Mouse (Mus musculus): ENCODE measurements around the gene Kcnip4. TPM values are rescaled to one million over a fixed set of nuclear protein-coding genes. Genes with fewer than 3 reads are reported as not detected.

Kcnip4 gene
- total RNA-seq, 2 experiments from 2014 or later, result 0.11 TPM; not detected in 1

DNA sequence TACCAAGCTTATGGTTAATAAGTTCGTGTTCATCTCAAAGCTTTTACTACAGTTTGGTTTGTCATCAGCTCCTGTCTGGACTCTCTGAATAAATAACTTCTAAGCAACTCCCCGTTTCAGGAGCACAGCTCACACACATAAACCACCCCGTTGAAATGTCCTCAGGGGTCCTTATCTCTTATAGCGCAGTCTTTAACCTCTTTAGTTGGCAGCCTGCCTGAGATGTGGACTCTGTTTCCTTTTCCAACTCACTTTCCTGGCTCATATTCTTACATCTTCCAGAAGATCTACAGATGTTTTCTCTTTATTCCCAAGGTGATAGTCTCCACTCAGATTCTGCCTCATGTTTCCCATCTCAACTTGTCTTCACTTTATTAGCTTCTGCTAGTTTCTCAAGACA is 1116.4 kb downstream of the Kcnip4 start:
- no peak for DNase-seq

DNA sequence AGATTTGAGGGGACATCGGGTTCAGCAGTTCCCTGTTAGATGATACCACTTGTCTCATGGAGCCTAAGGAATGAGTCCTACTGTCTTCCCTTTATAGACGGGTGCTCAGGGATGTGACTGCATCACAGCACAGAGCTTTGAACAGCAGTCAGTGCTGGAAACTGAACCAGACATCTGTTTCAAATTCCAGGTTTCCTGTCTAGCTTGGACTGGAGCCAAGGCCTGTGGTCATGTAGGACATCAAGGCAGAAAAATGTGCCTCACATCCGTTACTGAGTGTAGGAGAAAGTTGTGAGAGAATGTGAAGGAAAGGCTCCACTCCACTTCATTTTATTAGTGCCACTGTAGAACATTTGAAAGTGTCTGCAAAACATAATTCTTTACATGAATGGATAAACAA is 1122.2 kb downstream of the Kcnip4 start:
- peak; percentile 42 for DNase-seq

DNA sequence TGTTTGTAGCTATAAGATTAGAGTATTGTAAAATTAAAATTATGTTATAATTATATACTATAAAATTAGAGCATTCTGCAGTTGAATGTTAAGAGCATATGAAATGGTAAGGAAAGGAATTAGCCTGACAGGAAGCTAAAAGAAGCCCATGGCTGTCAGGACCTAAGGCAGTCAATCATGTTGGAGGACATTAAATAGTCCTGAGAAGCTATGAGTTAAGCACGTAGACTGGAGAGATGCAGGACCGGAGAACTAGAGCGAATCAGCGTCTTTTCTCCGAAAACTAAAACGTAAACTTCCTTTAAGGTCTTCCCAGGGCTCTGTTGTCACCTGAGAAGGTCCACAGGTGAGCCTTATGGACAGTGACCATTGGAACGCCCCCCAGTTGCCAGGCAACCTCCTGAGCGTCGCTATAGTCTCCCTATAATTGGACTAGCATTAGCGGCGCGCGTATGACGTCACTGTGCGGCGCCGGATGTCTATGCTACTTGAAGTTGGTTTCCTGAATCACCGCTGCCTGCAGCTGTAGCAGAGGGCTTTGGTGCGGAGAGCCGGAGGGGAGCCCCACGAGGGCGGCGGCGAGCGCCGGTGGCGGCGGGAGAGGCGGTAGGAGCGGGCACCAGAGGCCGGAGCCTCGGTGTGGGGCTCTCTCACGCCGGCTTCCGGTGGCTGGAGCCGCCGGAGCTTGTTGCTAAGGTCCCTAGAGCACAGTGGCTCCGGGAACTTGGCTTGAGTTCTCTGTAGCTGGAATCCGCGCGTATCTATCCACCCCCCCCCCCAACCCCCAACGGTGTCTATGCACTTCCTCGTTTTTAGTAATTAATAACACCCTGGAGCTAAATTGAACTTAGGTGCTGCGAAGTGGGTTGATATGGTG is 1152.6 kb downstream of the Kcnip4 start:
- peak; percentile 93 for DNase-seq

GRCm38 (mm10) chr5:48349309-48349708 is 1175.4 kb downstream of the Kcnip4 start:
- no peak for DNase-seq

DNA sequence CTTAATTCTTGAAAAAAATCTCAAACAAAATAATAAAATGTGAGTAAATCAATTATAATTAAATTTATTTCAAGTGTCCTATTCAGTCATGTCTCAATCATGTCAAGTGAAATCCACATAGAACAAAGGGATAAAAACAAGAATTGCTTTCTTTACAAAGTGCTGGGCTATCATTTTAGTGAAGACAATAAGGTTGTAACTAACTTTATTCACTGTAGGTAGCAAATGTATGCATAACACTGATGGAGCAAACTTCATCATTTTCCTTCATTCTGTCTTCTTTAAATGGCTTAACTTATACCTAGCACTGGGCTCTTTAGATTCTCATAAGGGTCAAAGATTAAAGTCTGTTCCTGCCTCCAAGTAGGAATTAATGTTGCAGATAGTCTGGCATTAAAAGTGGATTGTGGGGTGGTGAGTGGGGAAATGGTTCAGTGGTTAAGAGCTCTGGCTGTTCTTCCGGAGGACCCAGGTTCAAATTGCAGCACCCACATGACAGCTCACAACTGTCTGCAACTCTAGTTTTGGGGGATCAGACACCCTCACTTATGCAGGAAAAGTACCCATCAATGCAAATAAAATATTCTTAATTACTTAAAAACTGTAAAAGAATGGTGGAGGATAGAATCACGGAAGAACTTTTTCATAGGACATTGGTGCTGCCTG is 1178.6 kb downstream of the Kcnip4 start:
- no peak for DNase-seq

DNA sequence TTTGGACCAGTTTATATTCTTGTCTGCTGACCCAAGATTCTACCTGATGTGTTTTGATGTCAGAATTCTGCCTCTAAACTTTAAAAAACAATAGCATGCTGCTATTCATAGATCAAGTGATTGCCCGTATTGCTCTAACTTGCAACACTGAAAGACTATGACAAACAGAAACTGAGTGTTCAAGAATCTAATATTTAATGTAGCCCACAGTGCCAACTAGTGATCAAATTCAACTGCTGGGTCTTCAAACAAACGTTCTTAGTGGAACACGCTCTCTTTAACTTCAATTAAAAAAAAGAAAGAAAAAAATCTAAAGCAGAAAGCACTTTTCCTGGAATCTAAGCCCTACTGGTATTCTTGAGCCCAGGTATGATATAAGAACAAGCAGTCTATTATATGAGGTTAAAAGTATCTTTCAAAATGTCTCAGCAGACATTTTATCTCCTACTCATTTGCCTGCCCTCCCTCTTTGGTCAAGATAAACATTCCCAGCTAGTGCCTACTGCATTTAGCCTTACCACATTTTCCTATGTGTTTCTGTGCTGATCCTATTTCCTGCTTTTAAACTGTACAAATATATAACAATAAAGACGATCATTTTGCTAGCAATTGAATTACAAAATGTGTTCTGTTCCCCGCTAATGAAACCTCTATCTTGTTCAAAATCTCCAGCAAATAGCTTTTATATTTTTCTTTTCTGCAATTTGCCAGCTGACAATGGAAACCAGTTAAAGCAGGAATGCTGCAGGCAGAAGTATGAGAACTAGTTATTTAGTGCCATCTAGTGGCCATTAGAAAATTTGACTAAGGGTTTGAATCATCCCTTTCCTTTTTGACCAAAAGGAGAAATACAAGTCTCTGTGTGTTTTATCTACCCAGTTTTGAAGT is 1179.4 kb downstream of the Kcnip4 start:
- no peak for DNase-seq

GRCm38 (mm10) chr5:48340808-48341433 is 1183.8 kb downstream of the Kcnip4 start:
- DNase-seq, result no peak

All from heart, postnatal 4 days (tissue).